Mouse (Mus musculus) CH12.LX (cell line): ENCODE data around the gene Cct7. TPM values are rescaled to one million over a fixed set of nuclear protein-coding genes. Genes with fewer than 3 reads are reported as not detected.
A peak's percentile ranks its signal among the peaks of the same experiment; 100 is the strongest.

ENCODE experiments used
- DNase-seq: peaks from one replicate; pipeline ENCODE4 v3.0.0-alpha.2; 2013; ENCODE audit errors: extremely low read depth
- H3K27ac ChIP-seq: 2 replicates; pipeline ENCODE4 v1.5.1; 2012; ENCODE audit warnings: low read depth, mild to moderate bottlenecking, control low read depth, moderate library complexity; ENCODE audit not compliant: insufficient read depth
- H3K27me3 ChIP-seq: replicated peaks from 2 replicates; pipeline ENCODE3; 2012; ENCODE audit warnings: inconsistent platforms
- H3K36me3 ChIP-seq, 2 experiments: replicated peaks in 1 of 2; 2 replicates each; pipeline versions ENCODE3 to v1.6.1; 2012; ENCODE audit warnings: inconsistent platforms in 1 of 2, low read length in 1 of 2, mild to moderate bottlenecking in 1 of 2, mixed read lengths in 1 of 2, moderate library complexity in 1 of 2; ENCODE audit not compliant: control insufficient read depth in 1 of 2, insufficient read depth in 1 of 2
- H3K4me1 ChIP-seq, 2 experiments: 2 replicates each; pipeline ENCODE4 v1.6.1; 2012; ENCODE audit warnings: inconsistent platforms in 1 of 2, moderate library complexity in 1 of 2; ENCODE audit not compliant: insufficient read depth in 2 of 2, control insufficient read depth in 1 of 2
- H3K4me2 ChIP-seq: 2 replicates; pipeline ENCODE4 v1.6.1; 2012; ENCODE audit warnings: low read depth, mild to moderate bottlenecking, control low read depth; ENCODE audit not compliant: poor library complexity, insufficient read depth, severe bottlenecking
- H3K4me3 ChIP-seq, 3 experiments: fragments of 150-350 bp in 1 of 3; sonication (generic) in 1 of 3; replicated peaks in 1 of 3; 2 replicates each; pipeline versions ENCODE3 to v1.5.1; 2011 to 2012; ENCODE audit warnings: low read depth in 2 of 3, low read length in 2 of 3, mild to moderate bottlenecking in 2 of 3, moderate library complexity in 2 of 3, control low read depth in 1 of 3, improper control_type of control experiment in 1 of 3, inconsistent platforms in 1 of 3, mixed read lengths in 1 of 3; ENCODE audit not compliant: poor library complexity in 1 of 3
- H3K79me2 ChIP-seq: replicated peaks from 2 replicates; pipeline ENCODE4 v1.6.1; 2012; ENCODE audit warnings: mild to moderate bottlenecking, moderate library complexity; ENCODE audit not compliant: control insufficient read depth, poor library complexity, insufficient read depth, severe bottlenecking; ENCODE audit errors: extremely low read depth
- H3K9ac ChIP-seq: 2 replicates; pipeline ENCODE4 v1.6.1; 2012; ENCODE audit warnings: low read depth, mild to moderate bottlenecking, control low read depth, moderate library complexity; ENCODE audit not compliant: insufficient read depth
- H3K9me3 ChIP-seq: replicated peaks from 2 replicates; pipeline ENCODE3; 2012; ENCODE audit warnings: low read length, inconsistent platforms, mixed read lengths
- BHLHE40 ChIP-seq: IDR thresholded peaks from 2 replicates; pipeline ENCODE4 v1.6.1; 2011; ENCODE audit warnings: mild to moderate bottlenecking, low read depth, low read length, improper control_type of control experiment
- CHD1 ChIP-seq: IDR thresholded peaks from 2 replicates; pipeline ENCODE4 v1.6.1; 2012; ENCODE audit warnings: low read depth, low read length, improper control_type of control experiment, inconsistent platforms
- CHD2 ChIP-seq: IDR thresholded peaks from 2 replicates; pipeline ENCODE4 v1.6.1; 2011; ENCODE audit warnings: low read length, improper control_type of control experiment
- CTCF ChIP-seq, 2 experiments: IDR thresholded peaks in 1 of 2; conservative IDR thresholded peaks in 1 of 2; 2 replicates each; pipeline ENCODE4 v1.5.1; 2011 to 2012; ENCODE audit warnings: low read depth in 2 of 2, low read length in 2 of 2, improper control_type of control experiment in 1 of 2, inconsistent platforms in 1 of 2, mild to moderate bottlenecking in 1 of 2, moderate library complexity in 1 of 2
- EP300 ChIP-seq: IDR thresholded peaks from 2 replicates; pipeline ENCODE4 v1.6.1; 2011; ENCODE audit warnings: low read length, improper control_type of control experiment
- HCFC1 ChIP-seq: IDR thresholded peaks from 2 replicates; pipeline ENCODE4 v1.6.1; 2012; ENCODE audit warnings: low read depth, mild to moderate bottlenecking, inconsistent platforms, low read length, improper control_type of control experiment
- IRF4 ChIP-seq: IDR thresholded peaks from 2 replicates; pipeline ENCODE4 v1.6.1; 2014; ENCODE audit warnings: low read depth, mild to moderate bottlenecking, inconsistent platforms, low read length, improper control_type of control experiment
- JUN ChIP-seq: IDR thresholded peaks from 2 replicates; pipeline ENCODE4 v1.6.1; 2011; ENCODE audit warnings: low read depth, mild to moderate bottlenecking, low read length, improper control_type of control experiment, moderate library complexity; ENCODE audit not compliant: insufficient read depth
- MAFK ChIP-seq: IDR thresholded peaks from 2 replicates; pipeline ENCODE4 v1.6.1; 2011; ENCODE audit warnings: low read length, improper control_type of control experiment; ENCODE audit not compliant: insufficient replicate concordance
- MAX ChIP-seq: IDR thresholded peaks from 2 replicates; pipeline ENCODE4 v1.6.1; 2011; ENCODE audit warnings: low read length, improper control_type of control experiment
- MAZ ChIP-seq: IDR thresholded peaks from 2 replicates; pipeline ENCODE4 v1.6.1; 2012; ENCODE audit warnings: low read depth, mild to moderate bottlenecking, inconsistent platforms, low read length, improper control_type of control experiment, moderate library complexity
- MYC ChIP-seq: IDR thresholded peaks from 2 replicates; pipeline ENCODE4 v1.6.1; 2011; ENCODE audit warnings: low read depth, mild to moderate bottlenecking, improper control_type of control experiment, low read length
- NELFE ChIP-seq: IDR thresholded peaks from 2 replicates; pipeline ENCODE4 v1.6.1; 2011; ENCODE audit warnings: low read depth, low read length, improper control_type of control experiment
- PAX5 ChIP-seq: IDR thresholded peaks from 2 replicates; pipeline ENCODE4 v1.6.1; 2012; ENCODE audit warnings: low read length, inconsistent platforms, mixed read lengths
- POLR2A ChIP-seq: IDR thresholded peaks from 2 replicates; pipeline ENCODE4 v1.6.1; 2011; ENCODE audit warnings: low read depth, mild to moderate bottlenecking, improper control_type of control experiment, low read length
- POLR2AphosphoS2 ChIP-seq: IDR thresholded peaks from 2 replicates; pipeline ENCODE4 v1.6.1; 2011; ENCODE audit warnings: low read depth, low read length, improper control_type of control experiment
- RCOR1 ChIP-seq: conservative IDR thresholded peaks from 2 replicates; pipeline ENCODE4 v1.6.1; 2012; ENCODE audit warnings: low read depth, mild to moderate bottlenecking, inconsistent platforms, low read length, improper control_type of control experiment
- SIN3A ChIP-seq: IDR thresholded peaks from 2 replicates; pipeline ENCODE4 v1.6.1; 2012; ENCODE audit warnings: low read length, improper control_type of control experiment, inconsistent platforms
- TBP ChIP-seq: conservative IDR thresholded peaks from 2 replicates; pipeline ENCODE4 v1.6.1; 2011; ENCODE audit warnings: low read depth, low read length, improper control_type of control experiment
- TCF12 ChIP-seq: IDR thresholded peaks from 2 replicates; pipeline ENCODE4 v1.6.1; 2014; ENCODE audit warnings: low read depth, mild to moderate bottlenecking, inconsistent platforms, low read length, improper control_type of control experiment
- UBTF ChIP-seq: IDR thresholded peaks from 2 replicates; pipeline ENCODE4 v1.6.1; 2012; ENCODE audit warnings: low read depth, mild to moderate bottlenecking, inconsistent platforms, low read length, improper control_type of control experiment, moderate library complexity
- USF1 ChIP-seq: IDR thresholded peaks from 2 replicates; pipeline ENCODE4 v1.6.1; 2014; ENCODE audit warnings: low read depth, mild to moderate bottlenecking, inconsistent platforms, low read length, improper control_type of control experiment
- USF2 ChIP-seq: conservative IDR thresholded peaks from 2 replicates; pipeline ENCODE4 v1.6.1; 2011; ENCODE audit warnings: low read depth, low read length, improper control_type of control experiment
- ZC3H11A ChIP-seq: IDR thresholded peaks from 2 replicates; pipeline ENCODE4 v1.6.1; 2012; ENCODE audit warnings: low read depth, mild to moderate bottlenecking, inconsistent platforms, low read length, improper control_type of control experiment
- ZKSCAN1 ChIP-seq: IDR thresholded peaks from 2 replicates; pipeline ENCODE4 v1.6.1; 2012; ENCODE audit warnings: low read depth, inconsistent platforms, low read length, improper control_type of control experiment, borderline replicate concordance
- ZNF384 ChIP-seq: IDR thresholded peaks from 2 replicates; pipeline ENCODE4 v1.6.1; 2012; ENCODE audit warnings: low read depth, low read length, improper control_type of control experiment, inconsistent platforms
- dilution Hi-C: fragments of 300-500 bp; cut with MboI; formaldehyde crosslinking; loops from 2 replicates; pipeline ENCODE4 v1.14.3; 2020; ENCODE audit warnings: low sequenced_read_pairs; ENCODE audit not compliant: extremely low pct_unique_long_range_greater_than_20kb, extremely low pct_ligation_motif_present
- in situ Hi-C: fragments of 300-500 bp; cut with MboI; formaldehyde crosslinking; loops from 3 replicates; pipeline ENCODE4 v1.14.3; 2019; ENCODE audit warnings: low sequenced_read_pairs, low pct_ligation_motif_present, low pct_unique_long_range_greater_than_20kb, mixed read lengths
- polyA plus RNA-seq: library from polyadenylated mRNA; unstranded; fragments of >175 nt; gene quantifications from 2 replicates; pipeline ENCODE4 v1.2.1, GENCODE M21; 2012; ENCODE audit warnings: low read depth; ENCODE audit not compliant: insufficient read length
- total RNA-seq, 2 experiments: library from RNA; depleted of rRNA; stranded (reverse); fragments of 300-350 nt in 1 of 2; fragments of >200 nt in 1 of 2; gene quantifications; 2 replicates each; pipeline ENCODE4 v1.2.3; 2012 to 2014

The Cct7 gene
- total and polyA plus RNA-seq, 3 experiments = 483 to 505 (median 484) TPM

DNA sequence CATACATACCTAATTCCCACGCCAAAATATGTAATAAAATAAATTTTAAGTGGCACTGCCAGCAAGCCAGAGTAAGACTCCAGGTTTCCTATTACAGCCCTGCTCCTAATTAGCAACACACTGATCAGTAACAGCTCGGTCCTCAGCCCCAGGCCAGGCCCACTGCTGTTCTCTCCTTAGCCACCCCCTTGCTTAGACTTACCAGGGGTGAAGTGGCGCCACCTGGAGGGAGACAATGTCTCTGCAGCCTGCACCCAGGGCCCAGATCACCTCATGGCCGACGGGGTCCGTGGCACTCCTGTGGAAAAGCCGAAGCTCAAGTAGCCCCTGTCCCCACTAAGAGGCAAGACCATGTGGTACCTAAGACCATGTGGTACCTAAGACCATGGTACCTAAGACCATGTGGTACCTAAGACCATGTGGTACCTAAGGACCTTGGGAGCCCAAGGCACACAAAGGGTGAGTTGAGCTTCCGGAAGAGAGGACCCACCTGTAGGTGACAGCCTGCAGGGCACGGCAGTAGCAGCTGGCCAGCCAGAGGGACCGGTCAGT is 26.1 kb downstream of the Cct7 start (continued):
- TF ChIP-seq POLR2A (no peak), NELFE (no peak), TCF12 (no peak), HCFC1 (no peak), CHD1 (no peak), EP300 (no peak)

DNA sequence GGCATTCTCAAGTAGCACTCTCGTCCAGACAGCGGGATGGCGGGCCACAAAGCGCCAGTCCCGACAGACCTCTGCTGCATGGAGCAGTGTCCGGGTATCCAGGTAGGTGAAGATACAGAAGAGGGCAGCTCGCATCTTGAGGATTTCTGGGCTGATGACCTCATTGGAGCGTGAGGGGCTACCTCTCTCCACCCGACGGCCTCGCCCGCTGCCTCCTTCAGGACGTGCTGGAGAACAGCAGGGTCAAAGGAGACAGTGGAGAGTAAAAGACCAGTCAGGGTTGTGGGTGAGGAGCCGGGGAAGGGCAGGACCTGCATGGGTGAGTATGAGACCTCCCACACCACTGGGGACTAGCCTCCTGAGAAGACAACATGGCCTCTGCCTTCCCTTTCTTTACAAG is 27.1 kb downstream of the Cct7 start:
- Histone ChIP-seq H3K36me3 (no peaks in the 10 kb centered on the region), H3K4me1 (peaks cover 0 to under 1% of the 10 kb centered on the region in 2 experiments; a peak in 1 of 4 replicates), H3K4me3 (no peak overlapping the region), H3K27me3 (peaks cover 62% of the 10 kb centered on the region), H3K79me2 (no peaks in the 10 kb centered on the region), H3K9me3 (peaks cover 8% of the 10 kb centered on the region)
- dilution Hi-C loops (no loop called here), in situ Hi-C loops (no loop called here)
- TF ChIP-seq CTCF (conservative IDR thresholded peaks at IDR 0.05 in 1 of 2, IDR thresholded peaks at IDR 0.05 in 1 of 2; ENCODE audit: low read depth in 2 of 2, low read length in 2 of 2) (peak in 1 of 2 experiments; percentile 2; a peak in 1 of 4 replicates), USF1 (no peak), RCOR1 (no peak), USF2 (no peak)
- TF ChIP-seq, all 38 proteins: peak for 1
- Histone ChIP-seq H3K27ac (no peak overlapping the region), H3K9ac (no peak overlapping the region), H3K4me2 (no peak overlapping the region)
- DNase-seq = no peak

GRCm38 (mm10) chr6:85479979-85480378 is 28.7 kb downstream of the Cct7 start:
- TF ChIP-seq EP300 = no peak
- TF ChIP-seq MAX = no peak
- TF ChIP-seq ZC3H11A = no peak
- no peak for TF ChIP-seq UBTF
- TF ChIP-seq PAX5 = no peak
- TF ChIP-seq NELFE = no peak
- no peak for TF ChIP-seq CHD2
- TF ChIP-seq SIN3A = no peak
- no peak for TF ChIP-seq JUN
- TF ChIP-seq POLR2AphosphoS2 = no peak
- no peak for TF ChIP-seq ZNF384
- no peak for TF ChIP-seq BHLHE40
- no peak for TF ChIP-seq USF2
- no peak for TF ChIP-seq ZKSCAN1
- no peak for TF ChIP-seq TBP
- TF ChIP-seq MYC = no peak
- no peak for TF ChIP-seq MAFK
- no peak for TF ChIP-seq MAZ
- no peak for TF ChIP-seq IRF4
- dilution Hi-C loops (no loop called here), in situ Hi-C loops (no loop called here)
- no peak overlapping the region for H3K27ac ChIP-seq
- no peak overlapping the region for H3K4me2 ChIP-seq
- H3K27me3 ChIP-seq = peaks cover 54% of the 10 kb centered on the region
- H3K4me3 ChIP-seq = no peak overlapping the region
- DNase-seq = no peak
- no peaks in the 10 kb centered on the region for H3K36me3 ChIP-seq
- no peak overlapping the region for H3K9ac ChIP-seq
- H3K4me1 ChIP-seq = no peaks in the 10 kb centered on the region
- no peaks in the 10 kb centered on the region for H3K79me2 ChIP-seq
- peaks cover 15% of the 10 kb centered on the region for H3K9me3 ChIP-seq
